Mouse (Mus musculus) mouse embryonic stem cell (cell line): ENCODE measurements at regions not wholly inside any gene's neighbourhood (a gene's known extent, or its start where the extent isn't known, plus 50 kb on each side); places are given as distances from the start of the nearest gene placed in this dataset.
"Not testable (repeated sequence)": the region's sequence is repeated elsewhere in the genome, so short reads cannot be mapped to it uniquely, and the experiment has no call there.

Experiments
- in situ Hi-C, 2 experiments: fragments of 300-500 bp; cut with MboI; formaldehyde crosslinking; loops; 1 replicate in 1 of 2; 3 replicates in 1 of 2; pipeline ENCODE4 v1.14.3; 2019 to 2020; ENCODE audit warnings: low sequenced_read_pairs in 2 of 2, low pct_unique_long_range_greater_than_20kb in 1 of 2, mixed read lengths in 1 of 2; ENCODE audit not compliant: unreplicated experiment in 1 of 2

- in situ Hi-C loops = not testable (repeated sequence)
Observed at GRCm38 (mm10) chr17:31773882-31774281, 81.7 kb downstream of the Sik1 start.

- in situ Hi-C loops = no loop called here
Observed at GRCm38 (mm10) chr17:31775037-31775436, 80.6 kb downstream of the Sik1 start.

GRCm38 (mm10) chr17:31775966-31776365 is 79.6 kb downstream of the Sik1 start:
- in situ Hi-C loops = no loop called here

- in situ Hi-C loops = no loop called here
Observed at GRCm38 (mm10) chr17:31776949-31777607, 78.5 kb downstream of the Sik1 start.

GRCm38 (mm10) chr17:31777751-31778150 is 77.9 kb downstream of the Sik1 start:
- in situ Hi-C loops = no loop called here

- in situ Hi-C loops = no loop called here
Observed at GRCm38 (mm10) chr17:31779466-31779865, 76.1 kb downstream of the Sik1 start.

GRCm38 (mm10) chr17:31782251-31782650 is 73.4 kb downstream of the Sik1 start:
- in situ Hi-C loops = loop anchor here in 1 of 2 experiments (5.0 kb wide), 1 partner anchor 65 kb away; no protein-coding TSS in a partner anchor

- in situ Hi-C loops = loop anchor here in 1 of 2 experiments (5.0 kb wide), 1 partner anchor 64 kb away; no protein-coding TSS in a partner anchor
Observed at GRCm38 (mm10) chr17:31783071-31783470, 72.5 kb downstream of the Sik1 start.

GRCm38 (mm10) chr17:31788316-31788715 is 67.3 kb downstream of the Sik1 start:
- in situ Hi-C loops = no loop called here

GRCm38 (mm10) chr17:31789068-31789583 is 66.5 kb downstream of the Sik1 start:
- in situ Hi-C loops = no loop called here

- in situ Hi-C loops = no loop called here
Observed at GRCm38 (mm10) chr17:31789906-31790279, 65.7 kb downstream of the Sik1 start.

- in situ Hi-C loops = no loop called here
Observed at GRCm38 (mm10) chr17:31790280-31791063, 65.1 kb downstream of the Sik1 start.

- in situ Hi-C loops = no loop called here
Observed at GRCm38 (mm10) chr17:31791656-31792055, 63.9 kb downstream of the Sik1 start.

- in situ Hi-C loops = no loop called here
Observed at GRCm38 (mm10) chr17:31793040-31793439, 62.6 kb downstream of the Sik1 start.

GRCm38 (mm10) chr17:31793521-31793920 is 62.1 kb downstream of the Sik1 start:
- in situ Hi-C loops = no loop called here

GRCm38 (mm10) chr17:31793964-31794363 is 61.6 kb downstream of the Sik1 start:
- in situ Hi-C loops = no loop called here
